Mouse (Mus musculus) embryonic fibroblast, embryonic 13.5 days (primary cell): ENCODE measurements around the gene Hsd3b2. TPM values are rescaled to one million over a fixed set of nuclear protein-coding genes. Genes with fewer than 3 reads are reported as not detected.
"Not testable (repeated sequence)": the region's sequence is repeated elsewhere in the genome, so short reads cannot be mapped to it uniquely, and the experiment has no call there.

Experiments
- H3K27ac ChIP-seq: 2 replicates; pipeline ENCODE4 v1.5.1; 2012; ENCODE audit warnings: low read length, control low read depth, inconsistent platforms; ENCODE audit not compliant: insufficient read depth
- H3K4me1 ChIP-seq: 2 replicates; pipeline ENCODE4 v1.6.1; 2011; ENCODE audit warnings: low read length; ENCODE audit not compliant: control insufficient read depth, insufficient read depth
- H3K4me3 ChIP-seq: 2 replicates; pipeline ENCODE4 v1.5.1; 2011; ENCODE audit warnings: mild to moderate bottlenecking, control low read depth, low read length; ENCODE audit not compliant: insufficient read depth
- CTCF ChIP-seq: IDR thresholded peaks from 2 replicates; pipeline ENCODE4 v1.5.1; 2011; ENCODE audit warnings: mild to moderate bottlenecking, control low read depth, low read length, moderate library complexity, borderline replicate concordance; ENCODE audit not compliant: insufficient read depth
- POLR2A ChIP-seq: IDR thresholded peaks from 2 replicates; pipeline ENCODE4 v1.6.1; 2011; ENCODE audit warnings: low read depth, mild to moderate bottlenecking, control low read depth, low read length, moderate library complexity
- polyA plus RNA-seq: library from polyadenylated mRNA; stranded (reverse); fragments of >200 nt; gene quantifications from 2 replicates; pipeline ENCODE4 v1.2.4, GENCODE M21; 2011; ENCODE audit warnings: low read depth; ENCODE audit not compliant: missing spikeins, insufficient read length

The Hsd3b2 gene
- not detected in 2 replicates for polyA plus RNA-seq

GRCm38 (mm10) chr3:98724376-98724775 is at the start of gene Hsd3b2:
Gene Hsd3b2 (minus strand): TSS chr3:98724543.
- Histone ChIP-seq H3K4me3 (no peak within 1 kb of the TSS), H3K4me1 (no peaks in the 10 kb centered on the region), H3K27ac (no peak within 1 kb of the TSS)
- TF ChIP-seq CTCF (no peak), POLR2A (no peak)

GRCm38 (mm10) chr3:98764155-98764554 is 39.8 kb upstream of the Hsd3b2 start:
- TF ChIP-seq CTCF (no peak), POLR2A (no peak)
- Histone ChIP-seq H3K4me3 (no peak overlapping the region), H3K4me1 (no peaks in the 10 kb centered on the region), H3K27ac (no peak overlapping the region)

- Histone ChIP-seq H3K27ac (no peak overlapping the region), H3K4me1 (no peaks in the 10 kb centered on the region), H3K4me3 (no peak overlapping the region)
- TF ChIP-seq CTCF (no peak), POLR2A (no peak)
Observed at GRCm38 (mm10) chr3:98756836-98757235, 32.5 kb upstream of the Hsd3b2 start.

- Histone ChIP-seq H3K27ac (no peak overlapping the region), H3K4me1 (no peaks in the 10 kb centered on the region), H3K4me3 (no peak overlapping the region)
- no peak for TF ChIP-seq CTCF
- TF ChIP-seq POLR2A = no peak
Observed at GRCm38 (mm10) chr3:98752171-98752570, 27.8 kb upstream of the Hsd3b2 start.

- H3K27ac ChIP-seq, H3K4me3 ChIP-seq: not testable (repeated sequence)
Observed at GRCm38 (mm10) chr3:98741043-98741442, 16.7 kb upstream of the Hsd3b2 start.

GRCm38 (mm10) chr3:98734340-98734739 is 10.0 kb upstream of the Hsd3b2 start:
- TF ChIP-seq POLR2A = no peak
- no peak for TF ChIP-seq CTCF
- Histone ChIP-seq H3K4me1 (no peaks in the 10 kb centered on the region), H3K27ac (no peak overlapping the region), H3K4me3 (no peak overlapping the region)

More at GRCm38 (mm10) chr3:98741043-98741442, 16.7 kb upstream of the Hsd3b2 start:
- not testable (repeated sequence) for H3K4me1 ChIP-seq

- Histone ChIP-seq H3K27ac (no peak overlapping the region), H3K4me1 (no peaks in the 10 kb centered on the region), H3K4me3 (no peak overlapping the region)
- TF ChIP-seq CTCF (no peak), POLR2A (no peak)
Observed at GRCm38 (mm10) chr3:98733724-98734123, 9.4 kb upstream of the Hsd3b2 start.

- H3K27ac ChIP-seq = no peak overlapping the region
- H3K4me3 ChIP-seq = no peak overlapping the region
- H3K4me1 ChIP-seq = no peaks in the 10 kb centered on the region
- TF ChIP-seq CTCF (no peak), POLR2A (no peak)
Observed at GRCm38 (mm10) chr3:98726281-98726680, 1.9 kb upstream of the Hsd3b2 start.

- H3K27ac ChIP-seq = no peak overlapping the region
- H3K4me3 ChIP-seq = no peak overlapping the region
- TF ChIP-seq CTCF = no peak
- no peak for TF ChIP-seq POLR2A
- H3K4me1 ChIP-seq = no peaks in the 10 kb centered on the region
Observed at GRCm38 (mm10) chr3:98720740-98721139, 3.6 kb downstream of the Hsd3b2 start.

- H3K4me1 ChIP-seq = no peaks in the 10 kb centered on the region
- TF ChIP-seq POLR2A (no peak), CTCF (no peak)
- no peak overlapping the region for H3K27ac ChIP-seq
- no peak overlapping the region for H3K4me3 ChIP-seq
Observed at GRCm38 (mm10) chr3:98682401-98682800, 41.9 kb downstream of the Hsd3b2 start.

- Histone ChIP-seq H3K27ac (no peak overlapping the region), H3K4me1 (no peaks in the 10 kb centered on the region), H3K4me3 (no peak overlapping the region)
- TF ChIP-seq POLR2A (no peak), CTCF (no peak)
Observed at GRCm38 (mm10) chr3:98680786-98681185, 43.6 kb downstream of the Hsd3b2 start.

Other genes with a start within 250 kb of the Hsd3b2 start
- not detected in 2 replicates for gene Hsd3b4, start 214.0 kb downstream of the Hsd3b2 start, polyA plus RNA-seq
- not detected in 2 replicates for gene Gm10681, start 135.7 kb downstream of the Hsd3b2 start, polyA plus RNA-seq
- gene Hsd3b5, start 94.3 kb downstream of the Hsd3b2 start, polyA plus RNA-seq = not detected in 2 replicates
- not detected in 2 replicates for gene Hsd3b3, start 38.6 kb upstream of the Hsd3b2 start, polyA plus RNA-seq
- not detected in 2 replicates for gene Hsd3b6, start 89.9 kb upstream of the Hsd3b2 start, polyA plus RNA-seq
- gene Hsd3b1, start 135.3 kb upstream of the Hsd3b2 start, polyA plus RNA-seq = 0.72 TPM in 1 of 2 replicates, not detected in the other
- gene Hao2, start 168.7 kb upstream of the Hsd3b2 start, polyA plus RNA-seq = not detected in 2 replicates